In genomic region chr19:46042476-46043011, GRCm38 (mm10) we compare ENCODE assay signal across 8 mouse cellular contexts. TPM values are rescaled to one million over a fixed set of nuclear protein-coding genes. Genes with fewer than 3 reads are reported as not detected.
DNase-seq lines count a peak whose midpoint lies in the region; ATAC-seq and TF ChIP-seq lines count a peak whose summit lies in the region.

No protein-coding gene starts in this region.

- 12% methylated on average over 6 of the region's 6 CpGs for WGBS in bone marrow, adult 2 months
- WGBS in forebrain, embryonic 16.5 days = under 1% methylated on average over 6 of the region's 6 CpGs

- intact Hi-C loops in gastrocnemius, adult 2 months (cut with DNase I) = loop anchor here (5.0 kb wide), 1 partner anchor 40 kb away; the partner anchor contains the start of gene Hps6

- peaks cover 11% of the 10 kb centered on the region for H3K4me1 ChIP-seq in bone marrow, adult 2 months (ENCODE audit: control insufficient read depth, insufficient read depth, low read length)
- H3K4me1 ChIP-seq in forebrain, embryonic 16.5 days (replicated peaks; ENCODE audit: control insufficient read depth, insufficient read depth, low read length) = peaks cover 65% of the 10 kb centered on the region

- DNase-seq in gastrocnemius, adult 2 months = peak; percentile 42
- DNase-seq in gastrocnemius, adult 18-20 months (ENCODE audit: low spot score) = no peak
- peak; percentile 30 for DNase-seq in kidney, postnatal 14 days
- peak; percentile 42 for DNase-seq in lung, postnatal 10 days
- peak; percentile 52 for DNase-seq in right cerebral cortex, postnatal 4 days
- no peak for DNase-seq in urinary bladder, postnatal 4 days (ENCODE audit: low spot score in 2 of 2)

- H3K27ac ChIP-seq in gastrocnemius, adult 2 months = peak overlapping the region; percentile 97
- peak overlapping the region; percentile 46 for H3K27ac ChIP-seq in bone marrow, adult 2 months (ENCODE audit: control insufficient read depth, insufficient read depth, low read depth, low read length, poor library complexity)
- H3K27ac ChIP-seq in forebrain, embryonic 16.5 days (ENCODE audit: low read length) = peak overlapping the region; percentile 98

- H3K27me3 ChIP-seq in forebrain, embryonic 16.5 days (replicated peaks; ENCODE audit: control insufficient read depth, insufficient read depth, low read length) = no peaks in the 10 kb centered on the region

- H3K36me3 ChIP-seq in forebrain, embryonic 16.5 days (ENCODE audit: control insufficient read depth, insufficient read depth) = no peaks in the 10 kb centered on the region

- no peak; the same call in 1 of the 2 replicates for TF ChIP-seq POLR2A in bone marrow, adult 2 months (IDR thresholded peaks at IDR 0.05; ENCODE audit: borderline replicate concordance, control insufficient read depth, low read depth, low read length)

- H3K9ac ChIP-seq in forebrain, embryonic 16.5 days (replicated peaks; ENCODE audit: low read depth, low read length) = peak overlapping the region; percentile 79

- peak overlapping the region; percentile 97 for H3K4me3 ChIP-seq in gastrocnemius, adult 2 months
- H3K4me3 ChIP-seq in bone marrow, adult 2 months (replicated peaks; ENCODE audit: control insufficient read depth, low read depth, low read length) = no peak overlapping the region
- peak overlapping the region; percentile 87 for H3K4me3 ChIP-seq in forebrain, embryonic 16.5 days (replicated peaks; ENCODE audit: low read length)

- TF ChIP-seq CTCF in gastrocnemius, adult 2 months (IDR thresholded peaks at IDR 0.05) = no peak
- no peak for TF ChIP-seq CTCF in bone marrow, adult 2 months (IDR thresholded peaks at IDR 0.05; ENCODE audit: control insufficient read depth, insufficient read depth, low read length)

- ATAC-seq in forebrain, embryonic 16.5 days = peak; percentile 56

- H3K4me2 ChIP-seq in forebrain, embryonic 16.5 days (ENCODE audit: low read length) = peak overlapping the region; percentile 79

- no peaks in the 10 kb centered on the region for H3K9me3 ChIP-seq in forebrain, embryonic 16.5 days (ENCODE audit: control insufficient read depth, low read length)

RNA-seq across cellular contexts. Expression of gene Pprc1, which starts 2.1 kb away (rescaled TPM):
- 10 to 100 TPM; 15.0 to 24.0 TPM for total RNA-seq in gastrocnemius, adult 2 months (2021)
- total RNA-seq in gastrocnemius, adult 18-20 months (2021) = 10 to 100 TPM; 14.9 to 15.1 TPM
- 42.0 and 51.5 TPM in 2 replicates for polyA plus RNA-seq in bone marrow, adult 2 months (2011; ENCODE audit: insufficient read depth, insufficient read length, low replicate concordance, missing spikeins)
- 21.8 and 25.9 TPM in 2 replicates for polyA plus RNA-seq in forebrain, embryonic 16.5 days (2015; fragmentation: Nextera tagmentation; extraction: Ambion mirVana)

RNA-seq across cellular contexts. Expression of gene Ldb1, which starts 2.5 kb away (rescaled TPM):
- 10 to 100 TPM; 17.8 to 19.5 TPM for total RNA-seq in gastrocnemius, adult 2 months (2021)
- total RNA-seq in gastrocnemius, adult 18-20 months (2021) = 10 to 100 TPM; 15.5 to 15.8 TPM
- 177 and 217 TPM in 2 replicates for polyA plus RNA-seq in bone marrow, adult 2 months (2011; ENCODE audit: insufficient read depth, insufficient read length, low replicate concordance, missing spikeins)
- polyA plus RNA-seq in forebrain, embryonic 16.5 days (2015; fragmentation: Nextera tagmentation; extraction: Ambion mirVana) = 120 and 130 TPM in 2 replicates

RNA-seq across cellular contexts. Expression of gene Nolc1, which starts 33.1 kb away (rescaled TPM):
- 10 to 100 TPM; 22.4 to 22.5 TPM for total RNA-seq in gastrocnemius, adult 2 months (2021)
- 10 to 100 TPM; 22.4 to 24.7 TPM for total RNA-seq in gastrocnemius, adult 18-20 months (2021)
- polyA plus RNA-seq in bone marrow, adult 2 months (2011; ENCODE audit: insufficient read depth, insufficient read length, low replicate concordance, missing spikeins) = 36.1 and 52.2 TPM in 2 replicates
- 79.5 and 80.8 TPM in 2 replicates for polyA plus RNA-seq in forebrain, embryonic 16.5 days (2015; fragmentation: Nextera tagmentation; extraction: Ambion mirVana)

RNA-seq across cellular contexts. Expression of gene Hps6, which starts 39.2 kb away (rescaled TPM):
- 1 to 10 TPM; 3.4 to 3.9 TPM for total RNA-seq in gastrocnemius, adult 2 months (2021)
- 1 to 10 TPM; 3.6 to 3.9 TPM for total RNA-seq in gastrocnemius, adult 18-20 months (2021)
- 1.2 and 1.9 TPM in 2 replicates for polyA plus RNA-seq in bone marrow, adult 2 months (2011; ENCODE audit: insufficient read depth, insufficient read length, low replicate concordance, missing spikeins)
- polyA plus RNA-seq in forebrain, embryonic 16.5 days (2015; fragmentation: Nextera tagmentation; extraction: Ambion mirVana) = 3.4 and 3.7 TPM in 2 replicates

RNA-seq across cellular contexts. Expression of gene Armh3, which starts 44.3 kb away (rescaled TPM):
- 10 to 100 TPM; 13.6 to 14.7 TPM for total RNA-seq in gastrocnemius, adult 2 months (2021)
- 10 to 100 TPM; 11.9 to 12.6 TPM for total RNA-seq in gastrocnemius, adult 18-20 months (2021)
- polyA plus RNA-seq in bone marrow, adult 2 months (2011; ENCODE audit: insufficient read depth, insufficient read length, low replicate concordance, missing spikeins) = 2.8 and 5.3 TPM in 2 replicates
- polyA plus RNA-seq in forebrain, embryonic 16.5 days (2015; fragmentation: Nextera tagmentation; extraction: Ambion mirVana) = 23.8 and 25.3 TPM in 2 replicates

Comparison
In these comparisons a context has a peak if more than half of its experiments do, and no peak if none do; other contexts are left out.
1. DNase-seq: peak in gastrocnemius, adult 2 months (single experiment), kidney, postnatal 14 days (single experiment), lung, postnatal 10 days (single experiment) and right cerebral cortex, postnatal 4 days (single experiment); none in gastrocnemius, adult 18-20 months (single experiment) and urinary bladder, postnatal 4 days (0 of 2).
2. H3K27ac ChIP-seq: peak in every context shown above with its lines; median percentile 98 in forebrain, embryonic 16.5 days; 97 in gastrocnemius, adult 2 months; 46 in bone marrow, adult 2 months.